Mouse (Mus musculus) cerebellum, adult 2 months (tissue): ENCODE data around the gene Fam49a.

ENCODE experiments used
- CTCF ChIP-seq: fragments of 200-500 bp; IDR thresholded peaks from 2 replicates; pipeline ENCODE4 v1.5.1; 2011; ENCODE audit warnings: low read depth, mild to moderate bottlenecking, control low read depth, low read length, moderate library complexity, borderline replicate concordance; ENCODE audit not compliant: insufficient read depth
- POLR2A ChIP-seq: fragments of 200-500 bp; IDR thresholded peaks from 2 replicates; pipeline ENCODE4 v1.6.1; 2011; ENCODE audit warnings: low read length, control low read depth, borderline replicate concordance; ENCODE audit not compliant: insufficient read depth

DNA sequence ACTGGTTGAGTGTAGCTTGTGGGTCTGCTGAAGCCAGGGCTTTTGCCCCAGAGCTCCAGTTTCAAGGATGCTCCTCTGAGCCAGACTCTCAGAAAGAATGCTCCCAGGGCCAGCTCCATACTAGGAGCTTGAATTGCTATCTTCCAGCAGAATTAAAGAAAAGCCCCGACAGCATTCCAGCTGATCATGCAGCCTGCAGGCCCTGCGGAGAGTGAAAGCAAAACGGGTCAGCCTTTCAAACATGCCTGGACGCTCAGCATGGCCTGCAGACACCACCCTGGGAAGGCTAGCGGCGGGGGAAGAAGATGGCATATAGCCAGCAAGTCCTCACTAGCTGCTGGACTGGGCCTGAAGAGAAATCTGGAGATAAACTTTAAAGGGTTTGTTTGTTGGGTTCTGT lies 55.0 kb downstream of the Fam49a start:
- TF ChIP-seq POLR2A: no peak
- no peak for TF ChIP-seq CTCF
